Mouse (Mus musculus): Measurements from ENCODE around the gene Vps11. TPM values are rescaled to one million over a fixed set of nuclear protein-coding genes. Genes with fewer than 3 reads are reported as not detected.

The Vps11 gene
- total and polyA plus RNA-seq, 3 experiments, result 13.9 to 15.5 (median 15.3) TPM

GRCm38 (mm10) chr9:44336093-44336406 is 25.4 kb downstream of the Vps11 start:
- Histone ChIP-seq H3K4me3 (peak overlapping the region; percentile 66), H3K79me2 (replicated peaks; ENCODE audit: control insufficient read depth, insufficient read depth, low read length) (peaks cover 2% of the 10 kb centered on the region; the same call in 1 of the 2 replicates), H3K27me3 (ENCODE audit: control insufficient read depth, insufficient read depth, low read length) (no peaks in the 10 kb centered on the region), H3K4me1 (ENCODE audit: control insufficient read depth, insufficient read depth, low read length) (peaks cover 1% of the 10 kb centered on the region), H3K27ac (no peak overlapping the region; the same call in 1 of the 2 replicates), H3K9ac (ENCODE audit: low read depth, low read length) (no peak overlapping the region), H3K36me3 (ENCODE audit: control insufficient read depth, insufficient read depth, low read length) (no peaks in the 10 kb centered on the region; the same call in 1 of the 2 replicates)
- 15% methylated on average over 5 of the region's 5 CpGs for WGBS
- TF ChIP-seq POLR2A (IDR thresholded peaks at IDR 0.05; ENCODE audit: insufficient read depth, low read depth, low read length), result no peak
- no peak for TF ChIP-seq EP300 (IDR thresholded peaks at IDR 0.05; ENCODE audit: insufficient read depth, low read depth, low read length)
- no peak for TF ChIP-seq CTCF (IDR thresholded peaks at IDR 0.05)
- intact Hi-C loops (cut with DNase I), result no loop called here
- DNase-seq, result no peak

- TF ChIP-seq EP300 (IDR thresholded peaks at IDR 0.05; ENCODE audit: insufficient read depth, low read depth, low read length) (no peak), CTCF (IDR thresholded peaks at IDR 0.05) (no peak), POLR2A (IDR thresholded peaks at IDR 0.05; ENCODE audit: insufficient read depth, low read depth, low read length) (no peak)
- peak overlapping the region; percentile 66 for H3K4me3 ChIP-seq
- H3K4me1 ChIP-seq (ENCODE audit: control insufficient read depth, insufficient read depth, low read length), result peaks cover 1% of the 10 kb centered on the region
- intact Hi-C loops (cut with DNase I), result loop anchor here (2.0 kb wide), 1 partner anchor 43 kb away; no protein-coding TSS in a partner anchor
- H3K27me3 ChIP-seq (ENCODE audit: control insufficient read depth, insufficient read depth, low read length), result no peaks in the 10 kb centered on the region
- H3K27ac ChIP-seq, result peak overlapping the region; percentile 89
- under 1% methylated on average over 49 of the region's 50 CpGs for WGBS
- peak in 1 of 2 experiments; percentile 34 for DNase-seq
- H3K79me2 ChIP-seq (replicated peaks; ENCODE audit: control insufficient read depth, insufficient read depth, low read length), result peaks cover 2% of the 10 kb centered on the region; the same call in 1 of the 2 replicates
- peak overlapping the region; percentile 94 for H3K9ac ChIP-seq (ENCODE audit: low read depth, low read length)
- H3K36me3 ChIP-seq (ENCODE audit: control insufficient read depth, insufficient read depth, low read length), result no peaks in the 10 kb centered on the region; the same call in 1 of the 2 replicates
Measured at GRCm38 (mm10) chr9:44335331-44336092, 26.0 kb downstream of the Vps11 start.

GRCm38 (mm10) chr9:44334396-44335330 is 26.8 kb downstream of the Vps11 start, which contains the start of gene H2afx:
Gene H2afx, plus strand, starts transcription at chr9:44334694.
- no peaks in the 10 kb centered on the region; the same call in 1 of the 2 replicates for H3K36me3 ChIP-seq (ENCODE audit: control insufficient read depth, insufficient read depth, low read length)

GRCm38 (mm10) chr9:44332918-44333638 is 28.4 kb downstream of the Vps11 start:
- H3K27ac ChIP-seq, result no peak overlapping the region
- H3K9ac ChIP-seq (ENCODE audit: low read depth, low read length), result no peak overlapping the region
- 91% methylated on average over 13 of the region's 13 CpGs for WGBS
- H3K27me3 ChIP-seq (ENCODE audit: control insufficient read depth, insufficient read depth, low read length), result no peaks in the 10 kb centered on the region
- peaks cover 1% of the 10 kb centered on the region for H3K4me1 ChIP-seq (ENCODE audit: control insufficient read depth, insufficient read depth, low read length)
- no peak for DNase-seq
- H3K4me3 ChIP-seq, result no peak overlapping the region
- intact Hi-C loops (cut with DNase I), result no loop called here
- no peaks in the 10 kb centered on the region; the same call in 1 of the 2 replicates for H3K36me3 ChIP-seq (ENCODE audit: control insufficient read depth, insufficient read depth, low read length)
- peaks cover 2% of the 10 kb centered on the region; the same call in 1 of the 2 replicates for H3K79me2 ChIP-seq (replicated peaks; ENCODE audit: control insufficient read depth, insufficient read depth, low read length)
- no peak for TF ChIP-seq EP300 (IDR thresholded peaks at IDR 0.05; ENCODE audit: insufficient read depth, low read depth, low read length)
- no peak for TF ChIP-seq CTCF (IDR thresholded peaks at IDR 0.05)
- no peak for TF ChIP-seq POLR2A (IDR thresholded peaks at IDR 0.05; ENCODE audit: insufficient read depth, low read depth, low read length)

More at GRCm38 (mm10) chr9:44334396-44335330, 26.8 kb downstream of the Vps11 start, which contains the start of gene H2afx:
- peak; percentile 81 for TF ChIP-seq EP300 (IDR thresholded peaks at IDR 0.05; ENCODE audit: insufficient read depth, low read depth, low read length)
- TF ChIP-seq POLR2A (IDR thresholded peaks at IDR 0.05; ENCODE audit: insufficient read depth, low read depth, low read length), result peak; percentile 100
- TF ChIP-seq CTCF (IDR thresholded peaks at IDR 0.05), result peak; percentile 78
- H3K4me3 ChIP-seq, result peak within 1 kb of the TSS; percentile 66
- DNase-seq, result peak; percentile 96 to 98
- H3K4me1 ChIP-seq (ENCODE audit: control insufficient read depth, insufficient read depth, low read length), result peaks cover 1% of the 10 kb centered on the region
- no peaks in the 10 kb centered on the region for H3K27me3 ChIP-seq (ENCODE audit: control insufficient read depth, insufficient read depth, low read length)
- peak within 1 kb of the TSS; percentile 89 for H3K27ac ChIP-seq
- H3K79me2 ChIP-seq (replicated peaks; ENCODE audit: control insufficient read depth, insufficient read depth, low read length), result peaks cover 2% of the 10 kb centered on the region; the same call in 1 of the 2 replicates
- WGBS, result under 1% methylated on average over 89 of the region's 91 CpGs
- H3K9ac ChIP-seq (ENCODE audit: low read depth, low read length), result peak within 1 kb of the TSS; percentile 94
- intact Hi-C loops (cut with DNase I), result loop anchor here (2.0 kb wide), 1 partner anchor 42 kb away; no protein-coding TSS in a partner anchor

GRCm38 (mm10) chr9:44330736-44331135 is 30.7 kb downstream of the Vps11 start:
- H3K27me3 ChIP-seq (ENCODE audit: control insufficient read depth, insufficient read depth, low read length), result no peaks in the 10 kb centered on the region
- no peak overlapping the region for H3K4me3 ChIP-seq
- 92% methylated on average over 6 of the region's 6 CpGs for WGBS
- H3K27ac ChIP-seq, result no peak overlapping the region
- no peaks in the 10 kb centered on the region for H3K79me2 ChIP-seq (replicated peaks; ENCODE audit: control insufficient read depth, insufficient read depth, low read length)
- H3K36me3 ChIP-seq (ENCODE audit: control insufficient read depth, insufficient read depth, low read length), result no peaks in the 10 kb centered on the region; the same call in 1 of the 2 replicates
- intact Hi-C loops (cut with DNase I), result no loop called here
- H3K9ac ChIP-seq (ENCODE audit: low read depth, low read length), result no peak overlapping the region
- TF ChIP-seq POLR2A (IDR thresholded peaks at IDR 0.05; ENCODE audit: insufficient read depth, low read depth, low read length), result no peak
- no peak for TF ChIP-seq CTCF (IDR thresholded peaks at IDR 0.05)
- TF ChIP-seq EP300 (IDR thresholded peaks at IDR 0.05; ENCODE audit: insufficient read depth, low read depth, low read length), result no peak
- DNase-seq, result no peak
- H3K4me1 ChIP-seq (ENCODE audit: control insufficient read depth, insufficient read depth, low read length), result peaks cover 3% of the 10 kb centered on the region

All from heart, adult 2 months (tissue).